Mouse (Mus musculus): ENCODE results near the gene Gm7029. TPM values are rescaled to one million over a fixed set of nuclear protein-coding genes. Genes with fewer than 3 reads are reported as not detected.

The Gm7029 gene
- polyA plus RNA-seq, 1 experiment, result 3.2 TPM

DNA sequence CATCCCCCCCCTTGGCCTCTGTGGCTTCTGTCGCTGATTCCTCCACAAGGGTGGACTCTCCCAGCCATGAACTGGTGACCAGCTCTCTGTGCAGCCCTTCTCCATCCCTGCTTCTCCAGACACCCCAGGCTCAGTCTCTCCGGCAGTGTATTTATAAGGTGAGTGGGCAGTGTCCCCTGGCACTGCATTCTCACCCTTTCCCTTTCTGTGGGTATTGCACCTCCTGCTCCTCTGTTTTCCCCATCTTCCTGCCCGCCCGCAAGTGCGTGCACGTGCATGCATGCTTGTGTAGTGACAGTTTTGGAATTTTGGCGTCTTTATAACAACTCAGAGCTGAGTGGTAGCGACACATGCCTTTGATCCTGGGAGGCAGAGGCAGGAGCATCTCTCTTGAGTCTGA lies 40.3 kb downstream of the Gm7029 start:
- TF ChIP-seq CTCF (IDR thresholded peaks at IDR 0.05; ENCODE audit: extremely low read depth, insufficient read depth, insufficient read length, insufficient replicate concordance), result no peak
- no peak for TF ChIP-seq POLR2A (IDR thresholded peaks at IDR 0.05; ENCODE audit: low read depth, low read length)
- no peak for DNase-seq (ENCODE audit: low read depth in 1 of 2, low spot score in 2 of 2)
- peaks cover 32% of the 10 kb centered on the region for H3K36me3 ChIP-seq (ENCODE audit: control insufficient read depth, insufficient read depth, low read length)
- H3K27me3 ChIP-seq (ENCODE audit: control insufficient read depth, insufficient read depth, low read length), result no peaks in the 10 kb centered on the region
- H3K4me1 ChIP-seq (ENCODE audit: control insufficient read depth, insufficient read depth, insufficient read length), result peaks cover 14% of the 10 kb centered on the region; the same call in 1 of the 2 replicates
- H3K27ac ChIP-seq (ENCODE audit: insufficient read depth, low read length), result peak overlapping the region; percentile 10
- no peak overlapping the region for H3K4me3 ChIP-seq (ENCODE audit: extremely low read depth, insufficient read depth, insufficient read length)
- WGBS, result 94% methylated on average over 8 of the region's 8 CpGs

DNA sequence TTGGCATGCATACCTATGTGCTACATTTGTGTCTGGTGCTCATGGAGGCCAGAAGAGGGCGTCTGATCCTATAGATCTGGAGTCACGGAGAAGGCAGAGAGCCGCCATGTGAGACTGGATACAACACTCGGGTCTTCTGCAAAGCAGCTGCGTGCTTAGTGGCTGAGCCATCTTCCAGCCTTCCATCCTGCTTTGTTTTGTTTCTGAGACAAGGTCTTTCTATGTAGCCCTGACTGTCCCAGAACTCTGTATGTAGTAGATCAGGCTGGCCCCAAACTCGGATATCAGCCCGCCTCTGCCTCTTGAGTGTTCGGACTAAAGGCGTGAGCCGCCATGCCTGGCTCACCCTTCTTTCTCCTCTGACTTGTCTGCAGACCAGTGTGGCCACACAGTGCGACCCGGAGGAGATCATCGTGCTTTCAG lies 41.3 kb downstream of the Gm7029 start:
- H3K27me3 ChIP-seq (ENCODE audit: control insufficient read depth, insufficient read depth, low read length), result no peaks in the 10 kb centered on the region
- WGBS, result 85% methylated on average over 13 of the region's 13 CpGs
- H3K36me3 ChIP-seq (ENCODE audit: control insufficient read depth, insufficient read depth, low read length), result peaks cover 32% of the 10 kb centered on the region
- H3K4me1 ChIP-seq (ENCODE audit: control insufficient read depth, insufficient read depth, insufficient read length), result peaks cover 15% of the 10 kb centered on the region; the same call in 1 of the 2 replicates
- no peak overlapping the region for H3K4me3 ChIP-seq (ENCODE audit: extremely low read depth, insufficient read depth, insufficient read length)
- H3K27ac ChIP-seq (ENCODE audit: insufficient read depth, low read length), result no peak overlapping the region
- no peak for TF ChIP-seq CTCF (IDR thresholded peaks at IDR 0.05; ENCODE audit: extremely low read depth, insufficient read depth, insufficient read length, insufficient replicate concordance)
- TF ChIP-seq POLR2A (IDR thresholded peaks at IDR 0.05; ENCODE audit: low read depth, low read length), result no peak
- no peak for DNase-seq (ENCODE audit: low read depth in 1 of 2, low spot score in 2 of 2)

GRCm38 (mm10) chr17:33915671-33916250 lies 42.1 kb downstream of the Gm7029 start, which contains the start of the genes Tapbp and Zbtb22:
Tapbp (plus strand) TSS chr17:33915899.
Zbtb22 (plus strand) TSS chr17:33915904.
- 0 out of 2 replicates have a peak, but pooled peaks have one; percentile 1 for TF ChIP-seq POLR2A (IDR thresholded peaks at IDR 0.05; ENCODE audit: low read depth, low read length)
- TF ChIP-seq CTCF (IDR thresholded peaks at IDR 0.05; ENCODE audit: extremely low read depth, insufficient read depth, insufficient read length, insufficient replicate concordance), result no peak
- Histone ChIP-seq H3K36me3 (ENCODE audit: control insufficient read depth, insufficient read depth, low read length) (peaks cover 32% of the 10 kb centered on the region), H3K4me3 (ENCODE audit: extremely low read depth, insufficient read depth, insufficient read length) (peak within 1 kb of the TSS; percentile 63), H3K27ac (ENCODE audit: insufficient read depth, low read length) (peak within 1 kb of the TSS; percentile 64), H3K27me3 (ENCODE audit: control insufficient read depth, insufficient read depth, low read length) (no peaks in the 10 kb centered on the region), H3K4me1 (ENCODE audit: control insufficient read depth, insufficient read depth, insufficient read length) (peaks cover 15% of the 10 kb centered on the region; the same call in 1 of the 2 replicates)
- peak; percentile 94 for DNase-seq (ENCODE audit: low read depth in 1 of 2, low spot score in 2 of 2)
- under 1% methylated on average over 29 of the region's 34 CpGs for WGBS

GRCm38 (mm10) chr17:33916294-33916693 lies 42.7 kb downstream of the Gm7029 start:
- 2% methylated on average over 10 of the region's 20 CpGs for WGBS
- peaks cover 31% of the 10 kb centered on the region for H3K36me3 ChIP-seq (ENCODE audit: control insufficient read depth, insufficient read depth, low read length)
- TF ChIP-seq CTCF (IDR thresholded peaks at IDR 0.05; ENCODE audit: extremely low read depth, insufficient read depth, insufficient read length, insufficient replicate concordance), result no peak
- TF ChIP-seq POLR2A (IDR thresholded peaks at IDR 0.05; ENCODE audit: low read depth, low read length), result no peak

GRCm38 (mm10) chr17:33916847-33917655 lies 43.4 kb downstream of the Gm7029 start:
- no peaks in the 10 kb centered on the region for H3K27me3 ChIP-seq (ENCODE audit: control insufficient read depth, insufficient read depth, low read length)
- no peak for TF ChIP-seq POLR2A (IDR thresholded peaks at IDR 0.05; ENCODE audit: low read depth, low read length)
- TF ChIP-seq CTCF (IDR thresholded peaks at IDR 0.05; ENCODE audit: extremely low read depth, insufficient read depth, insufficient read length, insufficient replicate concordance), result no peak
- H3K4me3 ChIP-seq (ENCODE audit: extremely low read depth, insufficient read depth, insufficient read length), result no peak overlapping the region
- no peak for DNase-seq (ENCODE audit: low read depth in 1 of 2, low spot score in 2 of 2)
- peaks cover 15% of the 10 kb centered on the region; the same call in 1 of the 2 replicates for H3K4me1 ChIP-seq (ENCODE audit: control insufficient read depth, insufficient read depth, insufficient read length)
- no peak overlapping the region for H3K27ac ChIP-seq (ENCODE audit: insufficient read depth, low read length)
- H3K36me3 ChIP-seq (ENCODE audit: control insufficient read depth, insufficient read depth, low read length), result peaks cover 27% of the 10 kb centered on the region
- 88% methylated on average over 31 of the region's 31 CpGs for WGBS

More at GRCm38 (mm10) chr17:33916294-33916693, 42.7 kb downstream of the Gm7029 start:
- Histone ChIP-seq H3K4me3 (ENCODE audit: extremely low read depth, insufficient read depth, insufficient read length) (peak overlapping the region; percentile 63), H3K27ac (ENCODE audit: insufficient read depth, low read length) (no peak overlapping the region), H3K27me3 (ENCODE audit: control insufficient read depth, insufficient read depth, low read length) (no peaks in the 10 kb centered on the region), H3K4me1 (ENCODE audit: control insufficient read depth, insufficient read depth, insufficient read length) (peaks cover 15% of the 10 kb centered on the region; the same call in 1 of the 2 replicates)
- no peak for DNase-seq (ENCODE audit: low read depth in 1 of 2, low spot score in 2 of 2)

DNA sequence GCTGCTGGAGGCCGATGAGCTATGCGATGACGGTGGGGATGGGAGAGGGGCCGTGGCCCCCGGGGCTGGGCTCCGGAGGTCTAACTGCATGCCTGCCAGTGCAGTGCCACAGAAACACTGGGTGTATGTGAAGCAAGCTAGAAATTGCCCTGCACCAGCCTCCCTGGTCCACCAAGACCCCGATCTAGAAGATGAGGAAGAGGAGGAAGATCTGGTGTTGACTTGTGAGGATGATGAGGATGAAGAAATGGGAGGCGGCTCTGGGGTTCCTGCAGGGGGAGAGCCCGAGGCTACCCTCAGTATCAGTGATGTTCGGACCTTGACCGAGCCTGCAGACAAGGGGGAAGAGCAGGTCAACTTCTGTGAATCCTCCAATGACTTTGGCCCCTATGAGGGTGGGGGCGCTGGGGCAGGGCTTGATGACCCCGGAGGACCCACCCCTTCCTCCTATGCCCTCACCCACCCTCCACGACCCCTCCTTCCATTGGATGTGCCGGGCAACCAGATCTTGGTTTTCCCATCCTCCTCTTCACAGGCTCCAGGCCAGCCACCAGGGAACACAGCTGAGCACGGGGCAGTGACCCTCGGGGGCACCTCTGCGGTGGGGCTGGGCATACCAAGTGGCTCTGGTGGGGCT lies 44.1 kb downstream of the Gm7029 start:
- no peak for TF ChIP-seq CTCF (IDR thresholded peaks at IDR 0.05; ENCODE audit: extremely low read depth, insufficient read depth, insufficient read length, insufficient replicate concordance)
- no peak for TF ChIP-seq POLR2A (IDR thresholded peaks at IDR 0.05; ENCODE audit: low read depth, low read length)
- Histone ChIP-seq H3K4me3 (ENCODE audit: extremely low read depth, insufficient read depth, insufficient read length) (no peak overlapping the region), H3K36me3 (ENCODE audit: control insufficient read depth, insufficient read depth, low read length) (peaks cover 25% of the 10 kb centered on the region), H3K4me1 (ENCODE audit: control insufficient read depth, insufficient read depth, insufficient read length) (peaks cover 17% of the 10 kb centered on the region; the same call in 1 of the 2 replicates), H3K27me3 (ENCODE audit: control insufficient read depth, insufficient read depth, low read length) (no peaks in the 10 kb centered on the region), H3K27ac (ENCODE audit: insufficient read depth, low read length) (no peak overlapping the region)
- WGBS, result 95% methylated on average over 18 of the region's 18 CpGs
- no peak for DNase-seq (ENCODE audit: low read depth in 1 of 2, low spot score in 2 of 2)

Data from spleen, adult 2 months (tissue).